In genomic region chr2:177559365-177559764, GRCm38 (mm10) we compare ENCODE assay signal across 17 mouse cellular contexts. TPM values are rescaled to one million over a fixed set of nuclear protein-coding genes. Genes with fewer than 3 reads are reported as not detected.
DNase-seq lines count a peak whose midpoint lies in the region; TF ChIP-seq lines count a peak whose summit lies in the region.
"Not testable (repeated sequence)": the region's sequence is repeated elsewhere in the genome, so short reads cannot be mapped to it uniquely, and the experiment has no call there.
"Had no signal": no experiment of that assay in that cellular context is flagged by ENCODE, and none has a peak within 500 bp of the region (broad histone marks: within the 10 kb centered on the region; RNA-seq: fewer than 3 reads in every experiment).

No protein-coding gene starts in this region.

- DNase-seq in 3T3-L1 (ENCODE audit: low read depth, low spot score) (peak; percentile 58), CH12.LX (ENCODE audit: extremely low read depth) (peak; percentile 64), ES-CJ7 (ENCODE audit: low read depth, low spot score) (peak; percentile 27), NIH3T3 (ENCODE audit: low read depth) (peak; percentile 17), ZHBTc4 (ENCODE audit: low read depth, low spot score) (peak; percentile 33)

- not testable (repeated sequence) for H3K9ac ChIP-seq in CH12.LX (ENCODE audit: insufficient read depth, low read depth)

- H3K36me3 ChIP-seq in CH12.LX (replicated peaks in 1 of 2; ENCODE audit: control insufficient read depth in 1 of 2, insufficient read depth in 1 of 2, low read length in 1 of 2), result not testable (repeated sequence)

- not testable (repeated sequence) for H3K9me3 ChIP-seq in CH12.LX (replicated peaks; ENCODE audit: low read length)

- TF ChIP-seq RAD21 in CH12.LX (IDR thresholded peaks at IDR 0.05; ENCODE audit: low read depth, low read length), result not testable (repeated sequence)

- H3K4me1 ChIP-seq in CH12.LX (ENCODE audit: control insufficient read depth in 1 of 2, insufficient read depth in 2 of 2), result not testable (repeated sequence)

- not testable (repeated sequence) for H3K27me3 ChIP-seq in CH12.LX (replicated peaks)

- peak overlapping the region in 1 of 3 experiments; percentile 37 for H3K4me3 ChIP-seq in CH12.LX (replicated peaks in 1 of 3; ENCODE audit: low read depth in 2 of 3, low read length in 2 of 3, poor library complexity in 1 of 3)

- TF ChIP-seq EP300 in CH12.LX (IDR thresholded peaks at IDR 0.05; ENCODE audit: low read length), result not testable (repeated sequence)

- not testable (repeated sequence) for H3K4me2 ChIP-seq in CH12.LX (ENCODE audit: insufficient read depth, low read depth, poor library complexity, severe bottlenecking)

- not testable (repeated sequence) for H3K27ac ChIP-seq in CH12.LX (ENCODE audit: insufficient read depth, low read depth)

- H3K79me2 ChIP-seq in CH12.LX (replicated peaks; ENCODE audit: control insufficient read depth, extremely low read depth, insufficient read depth, poor library complexity, severe bottlenecking), result not testable (repeated sequence)

- not testable (repeated sequence) for TF ChIP-seq POLR2A in CH12.LX (IDR thresholded peaks at IDR 0.05; ENCODE audit: low read depth, low read length)

- in situ Hi-C loops in CH12.LX (cut with MboI; ENCODE audit: low pct_ligation_motif_present, low pct_unique_long_range_greater_than_20kb, low sequenced_read_pairs), result not testable (repeated sequence)

- dilution Hi-C loops in CH12.LX (cut with MboI; ENCODE audit: extremely low pct_ligation_motif_present, extremely low pct_unique_long_range_greater_than_20kb, low sequenced_read_pairs), result not testable (repeated sequence)

- not testable (repeated sequence) for TF ChIP-seq CTCF in CH12.LX (conservative IDR thresholded peaks at IDR 0.05 in 1 of 2, IDR thresholded peaks at IDR 0.05 in 1 of 2; ENCODE audit: low read depth in 2 of 2, low read length in 2 of 2)

RNA-seq across cellular contexts. Expression of gene Gm14406, which starts 18.6 kb away (rescaled TPM):
- 4.8 and 7.6 TPM in 2 replicates for total RNA-seq in CH12.LX (2012; rRNA removed)
- 11.2 and 17.9 TPM in 2 replicates for total RNA-seq in CH12.LX (2014; rRNA removed)
- 6.2 and 10.2 TPM in 2 replicates for polyA plus RNA-seq in CH12.LX (2012; ENCODE audit: insufficient read length, low read depth)
- total RNA-seq: adrenal gland, adult 18-20 months; adrenal gland, postnatal 14 days; forebrain, postnatal 0 days; G1E; gastrocnemius, adult 18-20 months had no signal
- polyA plus RNA-seq: CD4-positive, CD25-positive, alpha-beta regulatory T cell, adult 4 months; embryonic facial prominence, embryonic 10.5 days; embryonic facial prominence, embryonic 12.5 days; embryonic facial prominence, embryonic 14.5 days; forebrain, embryonic 11.5 days; forebrain, embryonic 13.5 days; forebrain, embryonic 15.5 days; forebrain, postnatal 0 days; G1E had no signal
